Mouse (Mus musculus) lung, embryonic 14.5 days (tissue): ENCODE measurements around the gene Lyst. TPM values are rescaled to one million over a fixed set of nuclear protein-coding genes. Genes with fewer than 3 reads are reported as not detected.

Experiments used
- ATAC-seq: fragments of 200-750 bp; cut with Nextera tagmentation; 2 replicates; pipeline ENCODE4 v1.8.0; 2017; ENCODE audit warnings: mild to moderate bottlenecking, moderate TSS enrichment, moderate library complexity; ENCODE audit not compliant: insufficient read depth
- DNase-seq: peaks from one replicate; pipeline ENCODE4 v3.0.0-alpha.2; 2015
- H3K27ac ChIP-seq: fragments of 300-500 bp; sonication (generic); 2 replicates; pipeline ENCODE4 v1.5.1; 2014; ENCODE audit warnings: low read depth, mild to moderate bottlenecking, moderate library complexity
- H3K27me3 ChIP-seq: fragments of 300-500 bp; sonication (generic); 2 replicates; pipeline ENCODE4 v1.6.1; 2014; ENCODE audit warnings: low read length, control low read depth; ENCODE audit not compliant: insufficient read depth
- H3K36me3 ChIP-seq: fragments of 300-500 bp; sonication (generic); 2 replicates; pipeline ENCODE4 v1.6.1; 2014; ENCODE audit warnings: control low read depth; ENCODE audit not compliant: insufficient read depth
- H3K4me1 ChIP-seq: fragments of 300-500 bp; sonication (generic); 2 replicates; pipeline ENCODE4 v1.6.1; 2014; ENCODE audit warnings: antibody characterized with exemption, control low read depth; ENCODE audit not compliant: insufficient read depth
- H3K4me2 ChIP-seq: fragments of 300-500 bp; sonication (generic); 2 replicates; pipeline ENCODE4 v1.6.1; 2014; ENCODE audit warnings: mild to moderate bottlenecking
- H3K4me3 ChIP-seq: fragments of 300-500 bp; sonication (generic); 2 replicates; pipeline ENCODE4 v1.5.1; 2014; ENCODE audit warnings: low read depth, low read length
- H3K9ac ChIP-seq: fragments of 300-500 bp; sonication (generic); 2 replicates; pipeline ENCODE4 v1.6.1; 2014
- H3K9me3 ChIP-seq: fragments of 300-500 bp; sonication (generic); 2 replicates; pipeline ENCODE4 v1.6.1; 2016; ENCODE audit warnings: low read depth, low read length, control low read depth
- CTCF ChIP-seq: IDR thresholded peaks from 2 replicates; pipeline ENCODE4 v1.5.1; 2016; ENCODE audit warnings: antibody characterized with exemption, low read depth
- WGBS: fragments of 180-500 bp; shearing (Covaris S2); extraction: QIAGEN DNeasy Blood & Tissue Kit; methylation state at CpG from one replicate; pipeline ENCODE4 v1.1.7; 2014; 5-methylcytosine and 5-hydroxymethylcytosine counted together
- polyA plus RNA-seq: library from polyadenylated mRNA; unstranded; fragments of >200 nt; fragmentation: Nextera tagmentation; extraction: Ambion mirVana; gene quantifications from 2 replicates; pipeline ENCODE4 v1.2.1, GENCODE M21; 2014

Gene Lyst
- polyA plus RNA-seq, 1 experiment from 2014 or later, result 5.1 TPM

- 76% methylated on average over 1 of the region's 1 CpGs for WGBS
- Histone ChIP-seq H3K4me1 (peaks cover under 1% of the 10 kb centered on the region; the same call in 1 of the 2 replicates), H3K9ac (no peak overlapping the region), H3K36me3 (0 out of 2 replicates have a peak, but pooled peaks cover 10% of the 10 kb centered on the region), H3K4me2 (no peak overlapping the region), H3K4me3 (no peak overlapping the region), H3K27ac (no peak overlapping the region), H3K27me3 (peaks cover 12% of the 10 kb centered on the region), H3K9me3 (no peaks in the 10 kb centered on the region)
- no peak for DNase-seq
- no peak for TF ChIP-seq CTCF
- no peak for ATAC-seq
Observed at GRCm38 (mm10) chr13:13778837-13779458, 188.8 kb downstream of the Lyst start.

DNA sequence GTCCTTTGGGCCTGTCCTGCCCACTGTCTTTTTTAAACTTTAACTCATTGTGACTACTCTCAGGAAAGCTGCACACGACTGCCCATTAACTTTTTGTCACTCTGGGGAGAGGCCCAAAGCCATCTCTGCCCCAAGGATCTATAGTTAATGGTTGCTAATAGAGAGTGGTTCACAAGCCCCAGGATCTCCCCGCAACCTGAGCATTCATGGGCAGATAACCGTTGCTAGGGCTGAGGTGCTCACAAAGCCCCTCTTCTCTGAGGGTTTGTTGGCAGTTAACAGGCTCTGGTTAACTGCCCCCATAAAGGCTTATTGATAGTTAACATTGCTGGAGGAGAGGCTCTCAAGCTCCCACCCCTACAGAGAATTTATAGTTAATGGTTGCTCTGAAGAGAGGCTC lies 190.1 kb downstream of the Lyst start:
- Histone ChIP-seq H3K27me3 (peaks cover 25% of the 10 kb centered on the region), H3K4me2 (no peak overlapping the region), H3K9ac (no peak overlapping the region), H3K9me3 (no peaks in the 10 kb centered on the region), H3K27ac (no peak overlapping the region), H3K4me1 (peaks cover 4% of the 10 kb centered on the region; the same call in 1 of the 2 replicates), H3K36me3 (0 out of 2 replicates have a peak, but pooled peaks cover 10% of the 10 kb centered on the region), H3K4me3 (no peak overlapping the region)
- WGBS, result 71% methylated on average over 3 of the region's 3 CpGs
- ATAC-seq (no peak), DNase-seq (no peak)
- TF ChIP-seq CTCF, result no peak

DNA sequence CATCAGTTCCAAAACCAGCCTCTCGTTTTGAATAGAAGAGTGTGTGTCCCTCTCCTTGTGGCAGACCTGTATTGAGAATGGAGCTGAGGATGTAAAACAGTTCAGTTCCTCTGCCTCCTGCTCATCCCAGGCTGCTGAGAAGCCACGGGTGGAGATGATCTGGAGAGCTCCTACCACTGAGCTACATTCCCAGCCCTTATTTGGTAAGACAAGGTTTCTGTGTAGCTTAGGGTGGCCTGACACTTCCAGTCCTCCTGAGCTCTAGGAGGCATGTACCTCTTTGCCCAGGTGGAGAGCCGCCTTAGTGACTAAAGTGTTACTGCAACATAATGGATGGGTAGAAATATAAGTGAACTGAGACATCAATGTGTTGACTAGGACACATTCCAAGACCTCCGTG lies 190.8 kb downstream of the Lyst start:
- no peak for ATAC-seq
- Histone ChIP-seq H3K27ac (no peak overlapping the region), H3K36me3 (0 out of 2 replicates have a peak, but pooled peaks cover 10% of the 10 kb centered on the region), H3K9ac (no peak overlapping the region), H3K4me1 (peaks cover 4% of the 10 kb centered on the region; the same call in 1 of the 2 replicates), H3K9me3 (no peaks in the 10 kb centered on the region), H3K4me2 (no peak overlapping the region), H3K4me3 (no peak overlapping the region), H3K27me3 (peaks cover 33% of the 10 kb centered on the region)
- WGBS, result 52% methylated on average over 4 of the region's 4 CpGs
- no peak for TF ChIP-seq CTCF
- DNase-seq, result no peak

DNA sequence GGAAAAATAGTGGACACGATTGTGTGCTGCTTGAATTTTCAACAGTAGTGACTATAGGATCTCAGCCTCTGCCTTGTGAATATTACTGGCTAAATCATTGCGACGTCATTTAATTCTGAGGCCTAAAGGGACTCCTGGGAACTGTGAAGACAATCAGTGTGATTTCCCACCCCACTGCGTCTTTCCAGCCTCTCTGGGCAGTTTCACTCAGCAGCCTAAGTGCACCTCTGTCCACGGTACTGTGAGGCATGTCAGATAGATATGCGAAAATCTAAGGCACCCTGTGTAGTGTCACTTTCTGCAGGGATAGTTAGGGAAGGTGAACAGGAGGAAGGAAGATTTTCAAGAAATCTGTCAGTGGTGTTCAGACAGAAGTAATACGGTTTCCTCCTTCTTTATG lies 193.1 kb downstream of the Lyst start:
- Histone ChIP-seq H3K4me1 (peaks cover 4% of the 10 kb centered on the region; the same call in 1 of the 2 replicates), H3K9me3 (no peaks in the 10 kb centered on the region), H3K4me3 (no peak overlapping the region), H3K27ac (no peak overlapping the region), H3K4me2 (peak overlapping the region; percentile 95; the same call in 1 of the 2 replicates), H3K9ac (no peak overlapping the region), H3K27me3 (peaks cover 35% of the 10 kb centered on the region), H3K36me3 (no peaks in the 10 kb centered on the region)
- DNase-seq (no peak), ATAC-seq (no peak)
- 39% methylated on average over 7 of the region's 7 CpGs for WGBS
- no peak for TF ChIP-seq CTCF

DNA sequence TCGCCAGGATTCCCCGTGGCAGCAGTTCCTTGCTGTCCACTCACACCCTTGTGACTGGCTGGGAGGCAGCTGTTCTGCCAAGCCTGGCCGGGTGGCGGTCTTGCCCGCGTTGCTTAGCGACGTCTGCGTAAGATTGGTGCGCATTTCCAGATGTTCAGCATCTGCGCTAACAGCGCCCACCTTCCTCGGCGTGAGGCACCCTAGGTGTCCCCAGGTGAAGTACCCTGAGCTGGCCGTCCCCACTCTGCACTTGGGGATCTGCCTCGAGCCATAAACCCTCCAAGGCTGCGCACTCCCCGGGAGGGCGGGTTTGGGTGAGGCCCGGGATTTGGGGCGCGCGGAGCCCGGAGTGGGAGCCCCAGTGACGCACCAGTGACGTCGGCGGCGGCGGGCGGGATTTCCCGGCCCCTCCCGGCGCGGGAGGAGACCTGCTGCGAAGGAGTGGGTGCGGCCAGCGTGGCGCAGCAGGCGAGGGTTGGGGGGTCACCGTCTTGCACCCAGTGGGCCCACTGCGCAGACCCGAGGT lies 193.8 kb downstream of the Lyst start, which contains the start of gene Gng4:
Gene Gng4 (plus strand): TSS at position 166 of the 526 bp plus-strand sequence.
- peak within 1 kb of the TSS; percentile 56 for H3K4me3 ChIP-seq
- H3K4me2 ChIP-seq, result peak within 1 kb of the TSS; percentile 95
- no peaks in the 10 kb centered on the region for H3K9me3 ChIP-seq
- H3K9ac ChIP-seq, result peak within 1 kb of the TSS; percentile 34
- DNase-seq (peak; percentile 69), ATAC-seq (peak; percentile 80)
- TF ChIP-seq CTCF, result no peak
- no peaks in the 10 kb centered on the region for H3K36me3 ChIP-seq
- under 1% methylated on average over 43 of the region's 43 CpGs for WGBS
- H3K4me1 ChIP-seq, result peaks cover 4% of the 10 kb centered on the region; the same call in 1 of the 2 replicates
- H3K27me3 ChIP-seq, result peaks cover 35% of the 10 kb centered on the region
- H3K27ac ChIP-seq, result no peak within 1 kb of the TSS

GRCm38 (mm10) chr13:13784420-13784936 lies 194.3 kb downstream of the Lyst start:
- H3K27ac ChIP-seq, result no peak overlapping the region
- H3K27me3 ChIP-seq, result peaks cover 35% of the 10 kb centered on the region
- ATAC-seq (peak; percentile 75), DNase-seq (peak; percentile 39)
- no peak for TF ChIP-seq CTCF
- peak overlapping the region; percentile 95 for H3K4me2 ChIP-seq
- under 1% methylated on average over 51 of the region's 59 CpGs for WGBS
- H3K36me3 ChIP-seq, result no peaks in the 10 kb centered on the region
- peaks cover 4% of the 10 kb centered on the region; the same call in 1 of the 2 replicates for H3K4me1 ChIP-seq
- peak overlapping the region; percentile 34 for H3K9ac ChIP-seq
- no peaks in the 10 kb centered on the region for H3K9me3 ChIP-seq
- H3K4me3 ChIP-seq, result peak overlapping the region; percentile 56
